In the genomic region with DNA sequence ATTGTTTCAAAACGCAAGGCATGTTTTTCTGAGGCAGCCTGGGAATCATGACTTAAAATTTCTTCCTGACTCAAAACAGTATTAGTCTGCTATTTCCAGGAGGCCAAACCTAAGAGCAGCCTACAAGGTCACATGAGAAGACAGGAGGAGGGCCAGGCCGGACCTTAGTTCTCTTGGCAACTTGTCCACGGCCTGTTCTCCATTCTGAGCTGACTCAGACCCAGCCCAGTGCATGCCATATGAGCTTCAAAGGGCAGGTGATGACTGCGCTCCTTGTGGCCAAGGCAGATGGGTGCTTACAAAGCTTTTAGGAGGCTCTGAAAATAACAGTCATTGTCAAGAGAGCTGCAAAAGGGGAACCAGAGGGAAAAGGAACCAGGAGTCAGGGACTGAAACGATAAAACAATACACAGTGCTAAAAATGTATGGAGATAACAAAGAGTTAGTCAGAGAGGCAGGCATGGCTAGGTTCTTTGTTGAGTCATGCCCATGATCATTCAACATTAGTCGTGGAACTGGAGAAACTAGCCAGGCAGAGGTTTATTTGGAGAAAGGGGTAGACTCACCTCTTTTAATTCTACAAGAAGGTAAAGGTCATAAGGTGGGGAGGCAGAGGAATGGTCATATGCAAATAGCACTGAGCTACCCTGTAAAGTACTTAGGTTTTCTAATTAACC, we compare ENCODE assay signal across 14 mouse cellular contexts.
A peak's percentile ranks its signal among the peaks of the same experiment; 100 is the strongest.
DNase-seq lines count a peak whose midpoint lies in the region; ATAC-seq and TF ChIP-seq lines count a peak whose summit lies in the region.
"Had no signal": no experiment of that assay in that cellular context is flagged by ENCODE, and none has a peak within 500 bp of the region (broad histone marks: within the 10 kb centered on the region; RNA-seq: fewer than 3 reads in every experiment).

No protein-coding gene starts in this region.

- DNase-seq in 3T3-L1 (ENCODE audit: low read depth, low spot score) (peak; percentile 87), MEL (ENCODE audit: low read depth, low spot score) (peak; percentile 5)
- peak; percentile 53 for DNase-seq in fibroblast of lung, adult 2 months (ENCODE audit: low read depth)
- DNase-seq in right cerebral cortex, adult 2 months (ENCODE audit: low spot score in 2 of 2): no peak
- no peak for DNase-seq in midbrain, postnatal 0 days (ENCODE audit: low spot score)
- no peak for DNase-seq in frontal cortex, postnatal 25 days (ENCODE audit: low spot score in 2 of 2)
- DNase-seq: cerebellum, adult 8-10 months; lung, postnatal 10 days; retina, postnatal 1 day had no signal

- H3K79me2 ChIP-seq in MEL (ENCODE audit: control insufficient read depth, insufficient read depth, low read length, poor library complexity) (no peaks in the 10 kb centered on the region), myocyte (ENCODE audit: control insufficient read depth, insufficient read depth) (no peaks in the 10 kb centered on the region)

- H3K27me3 ChIP-seq in MEL (ENCODE audit: control insufficient read depth in 1 of 2, insufficient read depth in 2 of 2, low read length in 2 of 2): no peaks in the 10 kb centered on the region
- H3K27me3 ChIP-seq in myocyte (ENCODE audit: control insufficient read depth, insufficient read depth, insufficient read length): no peaks in the 10 kb centered on the region
- no peaks in the 10 kb centered on the region for H3K27me3 ChIP-seq in midbrain, postnatal 0 days (ENCODE audit: insufficient read depth, low read length)
- H3K27me3 ChIP-seq: embryonic facial prominence, embryonic 13.5 days had no signal

- H3K4me2 ChIP-seq in myocyte (ENCODE audit: low read depth): no peak overlapping the region
- H3K4me2 ChIP-seq in midbrain, postnatal 0 days (ENCODE audit: low read depth, low read length, poor library complexity, severe bottlenecking): no peak overlapping the region
- H3K4me2 ChIP-seq: embryonic facial prominence, embryonic 13.5 days; midbrain, embryonic 11.5 days had no signal

- H3K9me3 ChIP-seq in MEL (replicated peaks; ENCODE audit: insufficient read depth, low read length): no peaks in the 10 kb centered on the region
- no peaks in the 10 kb centered on the region for H3K9me3 ChIP-seq in midbrain, postnatal 0 days (ENCODE audit: low read length)
- H3K9me3 ChIP-seq: embryonic facial prominence, embryonic 13.5 days; hindbrain, embryonic 10.5 days had no signal

- no peak overlapping the region for H3ac ChIP-seq in myocyte (ENCODE audit: control insufficient read depth, insufficient read length)

- H3K9ac ChIP-seq in MEL (ENCODE audit: control insufficient read depth, low read depth, low read length, poor library complexity, severe bottlenecking): no peak overlapping the region
- H3K9ac ChIP-seq in midbrain, postnatal 0 days (replicated peaks; ENCODE audit: low read length, poor library complexity, severe bottlenecking): no peak overlapping the region
- H3K9ac ChIP-seq: embryonic facial prominence, embryonic 13.5 days had no signal

- no peak for TF ChIP-seq POLR2A in MEL (IDR thresholded peaks at IDR 0.05; ENCODE audit: control insufficient read depth in 1 of 2, insufficient read depth in 1 of 2, low read depth in 1 of 2, low read length in 2 of 2, poor library complexity in 1 of 2)
- no peak for TF ChIP-seq POLR2A in myocyte (IDR thresholded peaks at IDR 0.05; ENCODE audit: insufficient read length, low read depth)

- no peaks in the 10 kb centered on the region for H3K4me1 ChIP-seq in MEL (ENCODE audit: control insufficient read depth in 1 of 2, insufficient read depth in 2 of 2, low read length in 2 of 2)
- no peaks in the 10 kb centered on the region for H3K4me1 ChIP-seq in midbrain, postnatal 0 days (ENCODE audit: insufficient read depth, low read length)
- H3K4me1 ChIP-seq: embryonic facial prominence, embryonic 13.5 days had no signal

- 86% methylated on average over 6 of the region's 6 CpGs for WGBS in midbrain, postnatal 0 days

- H3K36me3 ChIP-seq in MEL (ENCODE audit: control insufficient read depth in 1 of 2, insufficient read depth in 2 of 2, low read length in 2 of 2): no peaks in the 10 kb centered on the region
- no peaks in the 10 kb centered on the region for H3K36me3 ChIP-seq in myocyte (ENCODE audit: control insufficient read depth, insufficient read depth)
- H3K36me3 ChIP-seq in midbrain, postnatal 0 days (ENCODE audit: insufficient read depth, low read length): no peaks in the 10 kb centered on the region
- H3K36me3 ChIP-seq: embryonic facial prominence, embryonic 13.5 days; hindbrain, embryonic 10.5 days had no signal

- no peak for TF ChIP-seq CTCF in MEL (IDR thresholded peaks at IDR 0.05 in 2 of 3, conservative IDR thresholded peaks at IDR 0.05 in 1 of 3; ENCODE audit: control insufficient read depth in 1 of 3, insufficient read depth in 1 of 3, low read depth in 2 of 3, low read length in 3 of 3, poor library complexity in 1 of 3, severe bottlenecking in 1 of 3)
- no peak for TF ChIP-seq CTCF in midbrain, postnatal 0 days (IDR thresholded peaks at IDR 0.05)

- no peak overlapping the region for H3K27ac ChIP-seq in MEL (ENCODE audit: control insufficient read depth, low read depth, low read length)
- H3K27ac ChIP-seq in midbrain, postnatal 0 days (ENCODE audit: low read depth, low read length): no peak overlapping the region
- H3K27ac ChIP-seq: embryonic facial prominence, embryonic 13.5 days; hindbrain, embryonic 10.5 days had no signal

- TF ChIP-seq EP300 in MEL (IDR thresholded peaks at IDR 0.05; ENCODE audit: low read depth in 1 of 2, low read length in 2 of 2): no peak

- no peak for ATAC-seq in midbrain, postnatal 0 days (ENCODE audit: low FRiP score)
- ATAC-seq: forebrain, embryonic 16.5 days had no signal

- no peak for TF ChIP-seq RAD21 in MEL (IDR thresholded peaks at IDR 0.05; ENCODE audit: low read depth, low read length)

- H3K4me3 ChIP-seq in MEL (ENCODE audit: control insufficient read depth in 1 of 2, insufficient read depth in 1 of 2, low read depth in 2 of 2, low read length in 2 of 2): no peak overlapping the region
- H3K4me3 ChIP-seq in myocyte: no peak overlapping the region
- H3K4me3 ChIP-seq in midbrain, postnatal 0 days (ENCODE audit: low read depth, low read length): no peak overlapping the region
- H3K4me3 ChIP-seq: embryonic facial prominence, embryonic 13.5 days; hindbrain, embryonic 10.5 days had no signal

TF ChIP-seq in MEL, 35 proteins besides CTCF, POLR2A, EP300 and RAD21:
- TF ChIP-seq ZMIZ1 (IDR thresholded peaks at IDR 0.05; ENCODE audit: low read depth, low read length): no peak
- TF ChIP-seq USF1 (IDR thresholded peaks at IDR 0.05; ENCODE audit: low read depth, low read length): no peak
- TF ChIP-seq JUND (IDR thresholded peaks at IDR 0.05; ENCODE audit: low read depth, low read length): no peak

TF ChIP-seq in myocyte, 11 proteins besides CTCF, POLR2A, EP300 and RAD21:
- TF ChIP-seq USF1 (IDR thresholded peaks at IDR 0.05; ENCODE audit: low read depth) (peak; percentile 12), SRF (IDR thresholded peaks at IDR 0.05; ENCODE audit: control insufficient read depth, insufficient read length, low read depth) (no peak), MYOD1 (IDR thresholded peaks at IDR 0.05; ENCODE audit: control insufficient read depth in 1 of 3, insufficient read length in 2 of 3, low read depth in 2 of 3) (peak in 1 of 3 experiments; percentile 38)

Comparison
In these comparisons a context has a peak if more than half of its experiments do, and no peak if none do; other contexts are left out.
1. DNase-seq: peak in 3T3-L1 (single experiment), MEL (single experiment) and fibroblast of lung, adult 2 months (single experiment); none in right cerebral cortex, adult 2 months (0 of 2), midbrain, postnatal 0 days (single experiment) and frontal cortex, postnatal 25 days (0 of 2).